Mouse (Mus musculus): ENCODE data around the gene Gm17584. TPM values are rescaled to one million over a fixed set of nuclear protein-coding genes. Genes with fewer than 3 reads are reported as not detected.
"Not testable (repeated sequence)": the region's sequence is repeated elsewhere in the genome, so short reads cannot be mapped to it uniquely, and the experiment has no call there.

Gm17584 gene
- polyA plus RNA-seq (2021): not detected

DNA sequence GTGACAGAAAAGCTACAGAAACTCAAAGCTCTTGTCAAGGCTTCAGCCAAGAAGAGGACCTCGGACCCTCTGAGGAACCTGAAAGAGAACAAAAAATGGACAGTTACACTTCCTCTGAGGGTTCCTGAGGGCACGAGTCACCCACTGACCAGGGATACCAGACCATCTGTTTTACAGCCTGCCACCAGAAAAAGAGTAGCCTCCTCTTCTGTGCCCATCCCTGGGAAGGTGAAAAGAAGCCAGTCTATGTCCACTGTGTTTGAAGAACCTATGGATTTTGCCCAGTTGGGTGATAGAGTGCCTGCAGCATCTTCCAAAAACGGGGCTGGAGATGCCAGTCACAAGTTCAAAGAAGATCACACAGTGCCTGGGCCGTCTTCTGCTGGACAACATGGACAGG is at the start of gene Gm17584:
Gene Gm17584, plus strand, starts transcription at position 301 of the 400 bp plus-strand sequence.
- DNase-seq (ENCODE audit: low read depth, low spot score); ATAC-seq; POLR2A ChIA-PET; CTCF ChIA-PET; H3K27me3 ChIP-seq; in situ Hi-C loops (cut with MboI; ENCODE audit: low pct_unique_long_range_greater_than_20kb): not testable (repeated sequence)

Other genes starting within 250 kb of the Gm17584 start
- not detected for gene Gm17469, start 129.3 kb downstream of the Gm17584 start, polyA plus RNA-seq (2021)

All from Patski (cell line).